Mouse (Mus musculus) c-Kit-positive CD71-negative TER-119-negative erythroid progenitor cells, embryonic 14.5 days (primary cell): ENCODE measurements around the gene Dnajc17.

Experiments used
- DNase-seq: peaks from one replicate; pipeline ENCODE4 v3.0.0-alpha.2; 2013; ENCODE audit warnings: low read depth

The Dnajc17 gene

DNA sequence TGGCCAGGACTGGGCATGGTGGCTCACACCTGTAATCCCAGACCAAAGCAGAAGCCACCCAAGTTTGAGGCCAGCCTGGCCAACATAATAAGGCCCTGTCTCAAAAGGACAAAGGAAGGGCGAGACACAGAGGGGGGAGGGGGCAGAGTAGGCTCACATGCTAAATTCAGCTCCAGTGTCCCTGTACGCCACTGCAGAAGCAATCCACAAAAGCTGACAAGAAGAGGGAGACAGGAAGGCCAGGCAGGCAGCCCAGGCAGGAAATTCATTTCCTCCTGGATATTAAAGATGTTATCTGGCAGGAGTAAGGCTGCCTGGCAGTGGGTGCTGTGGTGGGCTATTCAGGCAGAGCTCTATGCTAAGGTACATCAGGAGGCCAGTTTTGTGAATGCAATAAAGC is 47.3 kb downstream of the Dnajc17 start:
- no peak for DNase-seq

DNA sequence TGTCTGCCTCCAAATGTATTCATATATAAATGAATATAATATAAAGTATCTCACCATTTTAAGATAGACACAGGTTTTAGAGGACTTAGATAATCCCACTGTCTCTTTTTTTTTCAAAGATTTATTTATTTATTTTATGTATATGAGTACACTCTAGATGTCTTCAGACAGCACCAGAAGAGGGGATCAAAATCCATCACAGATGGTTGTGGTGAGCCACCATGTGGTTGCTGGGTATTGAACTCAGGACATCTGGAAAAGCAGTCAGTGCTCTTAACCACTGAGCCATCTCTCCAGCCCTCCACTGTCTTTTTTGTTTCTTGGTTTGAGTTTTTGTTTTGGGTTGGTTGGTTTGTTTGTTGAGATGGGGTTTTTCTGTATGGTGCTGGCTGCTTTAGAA is 50.8 kb downstream of the Dnajc17 start:
- DNase-seq = no peak

DNA sequence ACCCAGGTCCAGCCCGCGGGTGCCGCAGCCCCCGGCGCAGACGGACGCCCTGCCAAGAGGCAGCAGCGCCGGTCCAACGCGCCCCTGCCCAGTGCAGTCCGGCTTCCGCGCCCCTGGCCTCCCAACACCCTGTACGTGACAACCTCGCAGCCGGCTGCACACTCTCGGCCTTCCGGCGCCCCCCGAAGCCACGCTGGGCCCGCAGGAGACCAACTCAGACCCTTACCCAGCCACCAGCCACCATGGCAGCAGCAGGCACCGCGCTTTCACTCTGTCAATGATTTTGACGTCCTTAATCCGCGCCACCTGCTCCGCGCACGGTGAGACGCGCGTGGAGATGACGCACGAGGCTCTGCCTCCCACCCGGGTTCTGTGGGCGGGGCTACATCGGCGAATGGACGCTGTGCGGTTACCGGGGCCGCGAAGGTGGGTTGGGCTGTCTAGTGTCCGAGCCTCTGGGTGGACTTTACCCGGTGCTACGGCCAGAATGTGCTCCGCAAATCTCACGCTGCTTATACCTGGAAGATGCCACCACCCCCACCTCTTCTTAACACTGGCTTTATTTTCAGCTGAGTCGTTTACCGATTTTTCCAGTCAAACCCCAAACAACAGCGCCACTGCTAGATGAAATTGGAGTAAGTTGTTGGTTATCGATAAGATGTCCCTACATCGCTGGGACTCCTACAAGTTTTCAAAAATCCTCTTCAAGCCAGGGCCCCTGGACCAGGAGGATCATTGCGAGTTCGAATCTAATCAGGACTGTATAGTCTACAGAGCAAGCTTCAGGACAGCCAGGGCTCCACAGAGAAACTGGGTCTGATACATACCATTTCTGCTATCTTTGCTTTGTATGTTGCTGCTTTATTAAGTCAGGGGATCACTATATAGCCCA is 51.7 kb downstream of the Dnajc17 start, which contains the start of gene Rmdn3:
TSS of gene Rmdn3 (minus strand) at position 354 of the 892 bp plus-strand sequence.
- DNase-seq = peak; percentile 95

DNA sequence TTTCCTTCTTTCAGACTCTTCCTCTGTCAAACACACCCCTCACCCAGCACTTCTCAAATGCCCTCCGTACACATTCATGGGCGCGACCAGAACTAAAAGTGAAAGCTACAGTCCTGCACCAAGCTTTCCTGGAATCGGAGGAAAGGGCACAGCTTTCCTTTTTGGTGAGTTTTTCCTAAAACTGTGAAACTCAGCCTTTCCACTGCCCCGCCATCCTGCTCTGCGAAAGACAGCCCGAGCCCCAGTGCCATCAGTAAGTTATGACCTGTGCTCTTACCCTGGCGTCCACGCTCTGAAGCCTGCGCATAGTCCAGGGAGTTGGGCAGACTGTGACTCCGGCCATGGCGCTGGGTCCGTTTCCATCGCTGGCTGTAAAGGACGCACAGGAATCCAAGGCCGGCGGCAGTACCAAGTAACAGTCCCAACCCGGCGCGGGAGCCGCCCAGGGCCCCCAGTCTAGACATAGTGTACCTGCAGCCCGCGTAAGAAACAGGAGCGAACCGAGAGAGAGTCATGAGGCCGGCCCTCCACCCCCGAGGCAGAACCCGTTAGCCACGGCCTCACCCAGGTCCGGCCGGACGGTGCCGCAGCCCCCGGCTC is 52.4 kb downstream of the Dnajc17 start:
- DNase-seq = no peak

DNA sequence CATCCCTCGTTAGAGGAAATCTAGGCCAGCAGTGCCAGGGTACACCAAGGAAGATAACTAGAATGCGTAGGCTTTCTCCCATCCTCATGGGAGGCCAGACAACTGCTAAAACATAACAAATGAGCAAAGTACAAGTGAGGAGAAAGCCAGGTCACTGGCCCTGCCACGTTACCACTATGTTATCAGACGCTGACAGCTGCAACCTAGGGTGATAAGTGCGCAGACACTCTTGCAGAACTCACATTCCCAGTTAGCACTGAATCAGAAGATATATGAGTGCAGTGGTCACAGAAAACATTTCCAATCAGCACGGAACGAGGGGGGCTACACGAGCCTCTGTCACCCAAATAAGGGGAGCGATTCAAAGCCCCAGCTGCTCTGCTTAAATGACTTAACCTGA is 53.2 kb downstream of the Dnajc17 start:
- DNase-seq = peak; percentile 48

DNA sequence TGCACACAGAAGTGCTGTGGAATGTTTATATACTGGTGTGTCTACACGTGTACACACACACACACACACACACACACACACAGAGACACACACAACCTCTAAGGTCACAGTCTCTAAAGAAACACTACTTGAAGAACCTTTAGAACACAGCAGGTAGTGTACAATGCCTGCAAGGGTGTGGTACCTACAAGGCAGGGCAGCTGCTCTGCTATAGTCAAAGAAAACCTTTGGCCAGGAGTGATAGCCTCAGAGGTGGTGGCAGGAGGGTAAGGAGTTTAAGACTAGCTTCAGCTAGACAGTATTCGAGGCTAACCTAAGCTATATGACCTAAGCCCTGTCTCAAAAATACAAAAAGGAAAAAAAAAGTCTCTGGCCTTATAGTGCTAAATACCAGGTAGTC is 53.9 kb downstream of the Dnajc17 start:
- no peak for DNase-seq

DNA sequence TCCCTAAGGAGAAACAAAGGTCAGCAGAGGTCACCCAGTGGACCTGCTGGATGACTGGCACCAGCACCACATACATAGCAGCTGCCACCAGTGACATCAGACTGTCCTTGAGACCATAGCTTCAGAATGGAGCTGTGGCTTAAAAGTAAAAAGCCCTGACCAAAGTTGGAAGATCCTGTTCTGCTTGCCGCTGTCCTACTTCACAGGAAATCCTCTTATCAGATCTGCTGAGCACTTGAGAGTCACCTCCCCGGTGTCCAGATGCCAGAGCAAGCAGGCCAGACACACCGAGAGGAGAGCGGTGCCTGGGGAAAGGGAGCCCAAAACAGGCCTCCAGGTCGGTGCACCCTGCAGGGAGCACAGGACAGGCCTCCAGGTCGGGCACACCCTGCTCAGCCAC is 56.3 kb downstream of the Dnajc17 start:
- no peak for DNase-seq

DNA sequence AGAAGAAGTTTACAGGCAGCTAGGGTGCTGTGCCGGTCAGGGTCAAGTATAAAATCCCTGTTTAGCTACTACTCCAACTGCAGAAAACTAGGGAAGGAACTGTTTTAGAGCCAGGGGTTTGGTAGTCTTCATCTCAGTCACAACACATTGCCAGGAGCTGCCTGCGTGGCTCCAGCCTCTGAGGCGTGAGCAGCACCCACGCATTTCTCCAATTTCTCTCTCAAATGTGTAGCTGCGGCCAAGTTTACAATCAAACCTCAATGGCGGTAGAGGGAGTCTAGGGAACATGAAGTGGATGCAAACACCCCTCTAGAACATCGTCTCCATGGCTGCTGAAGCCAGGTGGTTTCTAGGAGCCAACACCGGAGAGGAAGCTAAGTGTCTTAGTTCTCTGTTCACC is 60.8 kb downstream of the Dnajc17 start:
- no peak for DNase-seq

DNA sequence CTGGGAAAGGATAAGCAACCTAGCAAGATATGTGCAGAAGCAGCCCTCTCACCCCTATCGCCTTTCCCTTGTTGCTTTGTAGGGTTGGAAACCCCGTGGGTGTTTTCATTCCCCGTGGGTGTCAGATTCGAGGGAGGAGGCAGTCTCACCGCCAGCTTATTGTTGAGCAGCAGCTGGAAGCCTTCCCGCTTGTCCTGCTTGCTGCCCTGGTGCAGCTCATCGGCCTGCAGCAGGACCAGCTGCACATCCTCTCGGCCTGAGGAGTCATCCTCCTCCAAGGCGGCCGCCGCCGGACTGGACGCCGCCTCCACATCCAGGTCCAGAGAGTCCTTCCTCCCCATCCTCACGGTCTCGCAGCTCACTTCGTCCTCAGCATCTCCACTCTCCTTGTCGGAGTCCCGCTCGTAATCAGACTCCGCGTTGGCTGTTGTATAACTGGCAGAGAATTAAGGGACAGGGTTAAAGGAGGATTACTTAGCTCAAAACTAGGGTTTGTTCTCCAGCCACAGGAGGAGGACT is 61.4 kb downstream of the Dnajc17 start:
- no peak for DNase-seq

DNA sequence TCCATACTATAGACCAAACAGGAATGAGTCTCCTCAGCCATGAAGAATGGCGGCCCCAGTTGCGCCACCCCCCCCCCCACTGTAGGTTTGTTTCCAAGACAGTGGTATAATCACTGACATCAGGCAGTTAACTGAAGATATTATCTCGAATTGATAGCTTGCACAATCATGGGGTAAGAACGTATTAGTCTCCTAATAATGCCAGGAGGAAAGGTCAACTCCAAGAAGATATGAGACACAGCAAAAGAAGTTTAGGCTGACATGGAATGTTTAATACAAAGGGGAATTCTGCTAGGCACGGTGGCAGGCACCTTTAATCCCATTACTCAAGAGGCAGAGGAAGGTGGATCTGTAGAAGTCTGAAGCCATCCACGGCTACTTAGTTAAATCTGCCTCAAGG is 62.2 kb downstream of the Dnajc17 start:
- DNase-seq = no peak

DNA sequence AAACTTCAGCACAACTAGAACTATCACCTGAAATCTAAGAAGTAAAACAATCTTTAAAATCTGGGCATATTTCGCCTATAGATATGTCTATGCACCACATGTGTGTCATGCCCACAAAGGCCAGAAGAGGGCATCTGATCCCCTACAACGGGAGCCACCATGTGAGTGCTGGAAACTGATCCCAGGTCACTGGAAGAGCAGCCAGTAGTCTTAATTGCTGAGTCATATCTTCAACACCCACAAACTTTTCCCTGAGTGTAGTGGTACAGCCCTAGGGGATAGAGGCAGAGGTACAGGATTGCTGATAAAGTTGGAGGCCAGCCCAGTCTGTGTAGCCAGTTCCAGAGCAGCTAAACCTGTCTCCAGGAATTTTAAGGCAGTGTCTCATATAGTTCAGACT is 63.4 kb downstream of the Dnajc17 start:
- no peak for DNase-seq

DNA sequence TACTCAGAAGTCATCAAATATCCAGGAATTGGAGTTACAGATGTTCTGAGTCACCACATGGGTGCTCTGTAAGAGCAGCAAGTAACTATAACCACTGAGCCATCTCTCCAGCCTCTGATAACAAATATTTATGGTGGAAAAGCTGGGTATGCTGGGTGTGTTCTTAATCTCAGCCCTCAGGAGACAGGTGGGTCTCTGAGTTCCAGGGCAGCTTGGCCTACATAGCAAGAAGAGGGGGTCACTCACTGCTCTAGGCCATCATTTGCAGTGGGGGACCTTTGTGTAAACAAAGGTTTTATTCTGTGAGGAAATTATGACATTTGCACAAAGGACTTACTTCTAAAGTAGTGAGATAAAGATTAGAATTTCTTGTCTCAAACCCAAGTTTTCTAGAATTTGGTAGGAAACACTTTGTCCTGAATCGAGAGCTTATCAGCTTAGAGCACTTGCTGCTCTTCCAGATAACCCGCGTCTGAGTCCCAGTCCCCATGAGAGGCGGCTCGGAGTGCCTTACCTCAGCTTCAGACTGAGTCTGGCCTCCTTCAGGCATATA is 72.2 kb downstream of the Dnajc17 start:
- DNase-seq = peak; percentile 29
